Mouse (Mus musculus) T-helper 2 cell (primary cell): ENCODE measurements around the gene Dync1li1.
"Not testable (repeated sequence)": the region's sequence is repeated elsewhere in the genome, so short reads cannot be mapped to it uniquely, and the experiment has no call there.

ENCODE experiments used
- in situ Hi-C: fragments of 300-600 bp; cut with MboI, MseI; formaldehyde crosslinking; loops from one replicate; pipeline ENCODE4 v1.15.1; 2025; ENCODE audit warnings: high pct_unique_total_duplicates

The Dync1li1 gene

GRCm38 (mm10) chr9:114716677-114717331, 28.2 kb downstream of the Dync1li1 start:
- in situ Hi-C loops = no loop called here

- in situ Hi-C loops = no loop called here
These were observed 38.7 kb downstream of the Dync1li1 start for GRCm38 (mm10) chr9:114727315-114727714.

- in situ Hi-C loops = not testable (repeated sequence)
These were observed 39.8 kb downstream of the Dync1li1 start for GRCm38 (mm10) chr9:114728432-114728831.

- in situ Hi-C loops = loop anchor here (10.0 kb wide), 1 partner anchor 85 kb away; the partner anchor contains the start of gene Cnot10
These were observed 41.6 kb downstream of the Dync1li1 start for GRCm38 (mm10) chr9:114729911-114730805.

GRCm38 (mm10) chr9:114731011-114731755, 42.6 kb downstream of the Dync1li1 start, which contains the start of gene Cmtm6:
TSS of gene Cmtm6 (plus strand) at chr9:114731116.
- in situ Hi-C loops = loop anchor here (10.0 kb wide), 1 partner anchor 86 kb away; the partner anchor contains the start of gene Cnot10

GRCm38 (mm10) chr9:114731871-114732682, 43.5 kb downstream of the Dync1li1 start:
- in situ Hi-C loops = loop anchor here (10.0 kb wide), 1 partner anchor 87 kb away; the partner anchor contains the start of gene Cnot10

GRCm38 (mm10) chr9:114733238-114733637, 44.6 kb downstream of the Dync1li1 start:
- in situ Hi-C loops = loop anchor here (10.0 kb wide), 1 partner anchor 88 kb away; the partner anchor contains the start of gene Cnot10

GRCm38 (mm10) chr9:114736442-114736841, 47.9 kb downstream of the Dync1li1 start:
- in situ Hi-C loops = loop anchor here (10.0 kb wide), 1 partner anchor 92 kb away; the partner anchor contains the start of gene Cnot10

GRCm38 (mm10) chr9:114740336-114740735, 51.7 kb downstream of the Dync1li1 start:
- in situ Hi-C loops = no loop called here

GRCm38 (mm10) chr9:114742731-114743130, 54.1 kb downstream of the Dync1li1 start:
- in situ Hi-C loops = no loop called here

- in situ Hi-C loops = loop anchor here (5.0 kb wide), 1 partner anchor 37 kb away; the partner anchor contains the start of gene Cmtm7
These were observed 56.6 kb downstream of the Dync1li1 start for GRCm38 (mm10) chr9:114745163-114745562.

GRCm38 (mm10) chr9:114745654-114746053, 57.1 kb downstream of the Dync1li1 start:
- in situ Hi-C loops = loop anchor here (5.0 kb wide), 1 partner anchor 37 kb away; the partner anchor contains the start of gene Cmtm7

GRCm38 (mm10) chr9:114747012-114747411, 58.4 kb downstream of the Dync1li1 start:
- in situ Hi-C loops = loop anchor here (5.0 kb wide), 1 partner anchor 35 kb away; the partner anchor contains the start of gene Cmtm7

- in situ Hi-C loops = loop anchor here (5.0 kb wide), 1 partner anchor 35 kb away; the partner anchor contains the start of gene Cmtm7
These were observed 58.9 kb downstream of the Dync1li1 start for GRCm38 (mm10) chr9:114747466-114747865.

- in situ Hi-C loops = no loop called here
These were observed 63.0 kb downstream of the Dync1li1 start for GRCm38 (mm10) chr9:114751582-114751981.

GRCm38 (mm10) chr9:114752311-114752710, 63.7 kb downstream of the Dync1li1 start:
- in situ Hi-C loops = no loop called here

- in situ Hi-C loops = no loop called here
These were observed 64.4 kb downstream of the Dync1li1 start for GRCm38 (mm10) chr9:114752863-114753484.

- in situ Hi-C loops = no loop called here
These were observed 69.7 kb downstream of the Dync1li1 start for GRCm38 (mm10) chr9:114758272-114758671.

GRCm38 (mm10) chr9:114758801-114759200, 70.2 kb downstream of the Dync1li1 start:
- in situ Hi-C loops = no loop called here

GRCm38 (mm10) chr9:114759886-114760285, 71.3 kb downstream of the Dync1li1 start:
- in situ Hi-C loops = no loop called here
